Mouse (Mus musculus) G1E (cell line): Measurements from ENCODE around the gene Xpo4. TPM values are rescaled to one million over a fixed set of nuclear protein-coding genes. Genes with fewer than 3 reads are reported as not detected.
"Not testable (repeated sequence)": the region's sequence is repeated elsewhere in the genome, so short reads cannot be mapped to it uniquely, and the experiment has no call there.

Experiments used
- ATAC-seq: 2 replicates; pipeline ENCODE4 v1.8.0; 2016; ENCODE audit warnings: mild to moderate bottlenecking; ENCODE audit not compliant: insufficient number of reproducible peaks, poor library complexity, low FRiP score, severe bottlenecking; ENCODE audit errors: extremely low read depth
- DNase-seq: peaks from one replicate; pipeline ENCODE4 v3.0.0; 2012; ENCODE audit warnings: low spot score
- H3K27me3 ChIP-seq: 2 replicates; pipeline ENCODE4 v1.6.1; 2012; ENCODE audit warnings: mild to moderate bottlenecking, low read length, inconsistent platforms; ENCODE audit not compliant: insufficient read depth
- H3K36me3 ChIP-seq: replicated peaks from 2 replicates; pipeline ENCODE3; 2012; ENCODE audit warnings: mild to moderate bottlenecking, inconsistent platforms
- H3K4me1 ChIP-seq: 2 replicates; pipeline ENCODE4 v1.6.1; 2012; ENCODE audit warnings: low read depth, low read length, inconsistent platforms, mixed read lengths; ENCODE audit not compliant: insufficient read depth
- H3K4me3 ChIP-seq: 2 replicates; pipeline ENCODE4 v1.5.1; 2012; ENCODE audit warnings: low read depth, mild to moderate bottlenecking, inconsistent platforms, low read length, moderate library complexity, mixed read lengths
- H3K9me3 ChIP-seq: replicated peaks from 2 replicates; pipeline ENCODE4 v1.6.1; 2012; ENCODE audit warnings: inconsistent platforms
- CTCF ChIP-seq: IDR thresholded peaks from 2 replicates; pipeline ENCODE4 v1.5.1; 2012; ENCODE audit warnings: low read depth, low read length, inconsistent platforms, mixed read lengths
- GATA1 ChIP-seq: IDR thresholded peaks from 2 replicates; pipeline ENCODE4 v1.6.1; 2012; ENCODE audit warnings: borderline replicate concordance, low read length, inconsistent platforms, mixed read lengths
- GATA2 ChIP-seq: IDR thresholded peaks from 2 replicates; pipeline ENCODE4 v1.6.1; 2012; ENCODE audit warnings: low read depth, low read length, inconsistent platforms, borderline replicate concordance
- POLR2AphosphoS5 ChIP-seq: IDR thresholded peaks from 2 replicates; pipeline ENCODE4 v1.6.1; 2012; ENCODE audit warnings: low read depth, low read length, inconsistent platforms; ENCODE audit not compliant: insufficient replicate concordance
- TAL1 ChIP-seq: conservative IDR thresholded peaks from 2 replicates; pipeline ENCODE4 v1.6.1; 2012; ENCODE audit warnings: low read depth, low read length, inconsistent platforms, mixed read lengths
- polyA plus RNA-seq: library from polyadenylated mRNA; stranded (reverse); fragments of >175 nt; gene quantifications from 2 replicates; pipeline ENCODE4 v1.2.3, GENCODE M21; 2012
- total RNA-seq, 2 experiments: library from RNA; stranded (forward) in 1 of 2; stranded (reverse) in 1 of 2; fragments of 200-1000 nt in 1 of 2; fragments of >200 nt in 1 of 2; fragmentation: Nextera tagmentation in 1 of 2; gene quantifications; 2 replicates each; pipeline ENCODE4 v1.2.3; 2014 to 2017

Gene Xpo4
- total and polyA plus RNA-seq, 3 experiments, result 16.3 to 81.6 (median 45.0) TPM

DNA sequence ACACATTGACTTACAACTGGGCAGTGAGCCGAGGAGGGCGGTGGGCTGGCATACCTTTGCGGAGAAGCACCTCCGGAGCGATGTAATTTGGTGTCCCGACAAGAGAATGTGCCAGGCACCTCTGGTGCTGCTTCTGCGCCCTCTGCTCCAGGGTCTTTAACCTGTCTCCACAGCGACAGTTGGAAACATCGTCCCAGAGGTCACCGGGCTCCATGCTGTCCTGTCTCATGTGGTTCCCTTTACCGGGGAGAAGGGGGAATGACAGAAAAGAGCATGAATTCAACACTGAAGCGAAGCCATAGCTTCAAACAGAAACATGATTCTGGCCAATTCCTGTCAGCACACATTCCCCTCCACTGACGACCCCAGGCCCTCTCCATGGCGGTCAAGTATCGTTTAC is 30.8 kb upstream of the Xpo4 start:
- Histone ChIP-seq H3K27me3 (peaks cover 9% of the 10 kb centered on the region; the same call in 1 of the 2 replicates), H3K36me3 (peaks cover 12% of the 10 kb centered on the region), H3K9me3 (no peaks in the 10 kb centered on the region), H3K4me1 (peaks cover 19% of the 10 kb centered on the region), H3K4me3 (no peak overlapping the region)
- DNase-seq (no peak), ATAC-seq (no peak)
- TF ChIP-seq CTCF, result no peak
- no peak for TF ChIP-seq TAL1
- no peak for TF ChIP-seq GATA1
- TF ChIP-seq POLR2AphosphoS5, result no peak
- no peak for TF ChIP-seq GATA2

DNA sequence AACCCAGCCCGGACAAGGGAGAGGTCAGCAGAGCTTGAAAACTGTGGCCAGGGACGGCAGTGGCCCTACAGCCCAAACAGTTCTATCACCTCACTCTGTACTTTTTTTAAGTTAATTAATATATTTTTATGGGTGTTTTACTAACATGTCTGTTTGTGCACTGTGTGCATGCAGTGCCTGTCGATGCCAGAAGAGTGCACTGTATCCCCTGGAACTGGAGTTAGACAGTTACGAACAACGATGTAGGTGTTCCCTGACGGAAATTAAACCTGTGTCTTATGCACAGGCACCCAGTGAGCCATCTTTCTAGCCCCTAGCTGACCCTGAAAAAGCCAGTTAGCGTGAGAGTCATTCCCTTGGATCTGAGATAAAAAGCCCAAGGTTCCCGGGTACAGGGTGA is 30.3 kb upstream of the Xpo4 start:
- no peak for DNase-seq
- Histone ChIP-seq H3K9me3 (no peaks in the 10 kb centered on the region), H3K36me3 (peaks cover 12% of the 10 kb centered on the region), H3K4me1 (peaks cover 19% of the 10 kb centered on the region), H3K27me3 (peaks cover 9% of the 10 kb centered on the region; the same call in 1 of the 2 replicates), H3K4me3 (no peak overlapping the region)
- no peak for ATAC-seq
- TF ChIP-seq TAL1, result no peak

DNA sequence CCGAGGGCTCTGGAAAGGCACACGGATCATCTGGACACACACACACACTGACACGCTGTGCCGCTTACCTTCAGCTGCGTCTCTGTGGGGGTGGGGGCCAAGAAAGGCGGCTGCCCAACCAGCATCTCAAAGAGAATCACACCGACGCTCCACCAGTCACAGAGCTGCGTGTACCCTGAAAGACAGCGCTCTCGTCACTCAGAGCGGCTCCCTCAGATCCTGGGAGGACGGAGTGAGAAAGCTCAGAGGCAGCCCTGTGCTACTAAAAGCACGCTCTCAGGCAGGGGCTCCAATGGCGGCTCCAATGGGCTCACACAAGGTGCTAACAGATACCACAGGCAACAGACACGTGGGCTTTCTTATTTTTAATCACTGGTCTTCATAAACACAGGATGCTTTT is 29.0 kb upstream of the Xpo4 start:
- Histone ChIP-seq H3K27me3 (peaks cover 7% of the 10 kb centered on the region; the same call in 1 of the 2 replicates), H3K4me1 (peaks cover 19% of the 10 kb centered on the region), H3K9me3 (no peaks in the 10 kb centered on the region), H3K36me3 (peaks cover 2% of the 10 kb centered on the region), H3K4me3 (no peak overlapping the region)
- no peak for TF ChIP-seq POLR2AphosphoS5
- no peak for TF ChIP-seq GATA2
- TF ChIP-seq CTCF, result no peak
- no peak for TF ChIP-seq GATA1
- no peak for TF ChIP-seq TAL1
- DNase-seq (no peak), ATAC-seq (no peak)

GRCm38 (mm10) chr14:57692517-57693130 is 27.4 kb upstream of the Xpo4 start:
- Histone ChIP-seq H3K9me3 (no peaks in the 10 kb centered on the region), H3K4me1 (peaks cover 19% of the 10 kb centered on the region), H3K4me3 (peak overlapping the region; percentile 44; the same call in 1 of the 2 replicates), H3K27me3 (peaks cover 10% of the 10 kb centered on the region; the same call in 1 of the 2 replicates), H3K36me3 (peaks cover 2% of the 10 kb centered on the region)
- TF ChIP-seq CTCF (no peak), POLR2AphosphoS5 (no peak), TAL1 (no peak), GATA1 (no peak), GATA2 (no peak)
- ATAC-seq (peak; percentile 83), DNase-seq (peak; percentile 31)

DNA sequence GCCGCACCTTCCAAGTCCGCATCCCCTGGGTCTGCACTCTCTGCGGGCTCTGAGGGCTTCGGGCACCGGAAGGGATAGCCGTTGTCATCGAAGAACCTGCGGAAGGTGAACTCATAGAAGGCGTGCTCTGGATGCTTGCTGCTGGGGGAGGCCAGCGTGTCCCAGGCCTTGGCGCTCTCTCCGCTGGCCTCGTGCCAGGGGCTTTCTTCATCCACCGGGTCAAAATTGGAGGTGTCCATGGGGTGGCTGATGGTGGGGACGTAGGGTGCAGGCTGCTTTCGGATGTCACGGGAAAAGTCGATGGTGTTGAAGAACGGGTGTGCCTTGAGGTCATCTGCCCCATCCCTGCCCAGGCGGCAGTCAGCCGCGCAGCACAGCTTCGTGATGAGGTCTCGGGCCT is 26.1 kb upstream of the Xpo4 start:
- Histone ChIP-seq H3K4me3 (0 out of 2 replicates have a peak overlapping the region, but pooled peaks have one; percentile 1), H3K9me3 (no peaks in the 10 kb centered on the region), H3K4me1 (peaks cover 23% of the 10 kb centered on the region), H3K27me3 (peaks cover 16% of the 10 kb centered on the region), H3K36me3 (peaks cover 2% of the 10 kb centered on the region)
- TF ChIP-seq CTCF (no peak), POLR2AphosphoS5 (no peak), TAL1 (no peak)
- ATAC-seq (no peak), DNase-seq (no peak)

GRCm38 (mm10) chr14:57690681-57691080 is 25.5 kb upstream of the Xpo4 start:
- peaks cover 16% of the 10 kb centered on the region for H3K27me3 ChIP-seq
- no peaks in the 10 kb centered on the region for H3K9me3 ChIP-seq
- ATAC-seq (no peak), DNase-seq (no peak)
- TF ChIP-seq GATA2 (no peak), CTCF (no peak), POLR2AphosphoS5 (no peak), GATA1 (no peak), TAL1 (no peak)
- H3K4me3 ChIP-seq, result no peak overlapping the region
- H3K4me1 ChIP-seq, result peaks cover 23% of the 10 kb centered on the region
- H3K36me3 ChIP-seq, result peaks cover 2% of the 10 kb centered on the region

- not testable (repeated sequence) for DNase-seq, H3K4me3 ChIP-seq, ATAC-seq, H3K36me3 ChIP-seq, H3K9me3 ChIP-seq
- Histone ChIP-seq H3K27me3 (peaks cover 19% of the 10 kb centered on the region), H3K4me1 (peaks cover 19% of the 10 kb centered on the region)
These were observed 22.8 kb upstream of the Xpo4 start for GRCm38 (mm10) chr14:57688066-57688465.
